Mouse (Mus musculus): ENCODE data around the gene B2m.

GRCm38 (mm10) chr2:122109714-122110113 is 37.8 kb upstream of the B2m start:
- TF ChIP-seq POLR2A (IDR thresholded peaks at IDR 0.05; ENCODE audit: low read depth, low read length), result no peak
- TF ChIP-seq CTCF (IDR thresholded peaks at IDR 0.05; ENCODE audit: extremely low read depth, insufficient read depth, insufficient read length, insufficient replicate concordance), result no peak

All from spleen, adult 2 months (tissue).